Mouse (Mus musculus): Measurements from ENCODE around the gene Smarcc1. TPM values are rescaled to one million over a fixed set of nuclear protein-coding genes. Genes with fewer than 3 reads are reported as not detected.
"Not testable (repeated sequence)": the region's sequence is repeated elsewhere in the genome, so short reads cannot be mapped to it uniquely, and the experiment has no call there.

The Smarcc1 gene
- polyA plus RNA-seq (2016; fragmentation: Nextera tagmentation; extraction: Ambion mirVana) = 172 and 185 TPM in 2 replicates

- peak; percentile 97 for ATAC-seq (ENCODE audit: low FRiP score, low read depth)
- peaks cover 20% of the 10 kb centered on the region for H3K36me3 ChIP-seq
- peak within 1 kb of the TSS; percentile 81 for H3K4me2 ChIP-seq (replicated peaks)
- H3K27ac ChIP-seq = peak within 1 kb of the TSS; percentile 95
- H3K4me3 ChIP-seq = peak within 1 kb of the TSS; percentile 84
- WGBS = under 1% methylated on average over 79 of the region's 79 CpGs
- H3K9me3 ChIP-seq = no peaks in the 10 kb centered on the region
- peaks cover 14% of the 10 kb centered on the region for H3K4me1 ChIP-seq
- H3K9ac ChIP-seq = peak within 1 kb of the TSS; percentile 94
- H3K27me3 ChIP-seq (replicated peaks) = no peaks in the 10 kb centered on the region
These were observed at the start of gene Smarcc1 for GRCm38 (mm10) chr9:110116977-110117778. Gene Smarcc1, plus strand, starts transcription at chr9:110117708.

- Histone ChIP-seq H3K9ac (no peak overlapping the region), H3K4me1 (no peaks in the 10 kb centered on the region), H3K27ac (no peak overlapping the region), H3K36me3 (peaks cover 78% of the 10 kb centered on the region), H3K4me3 (no peak overlapping the region), H3K9me3 (no peaks in the 10 kb centered on the region), H3K4me2 (replicated peaks) (no peak overlapping the region), H3K27me3 (replicated peaks) (no peaks in the 10 kb centered on the region)
- ATAC-seq (ENCODE audit: low FRiP score, low read depth) = no peak
- WGBS = 88% methylated on average over 6 of the region's 6 CpGs
These were observed 48.8 kb upstream of the Smarcc1 start for GRCm38 (mm10) chr9:110068745-110069144.

DNA sequence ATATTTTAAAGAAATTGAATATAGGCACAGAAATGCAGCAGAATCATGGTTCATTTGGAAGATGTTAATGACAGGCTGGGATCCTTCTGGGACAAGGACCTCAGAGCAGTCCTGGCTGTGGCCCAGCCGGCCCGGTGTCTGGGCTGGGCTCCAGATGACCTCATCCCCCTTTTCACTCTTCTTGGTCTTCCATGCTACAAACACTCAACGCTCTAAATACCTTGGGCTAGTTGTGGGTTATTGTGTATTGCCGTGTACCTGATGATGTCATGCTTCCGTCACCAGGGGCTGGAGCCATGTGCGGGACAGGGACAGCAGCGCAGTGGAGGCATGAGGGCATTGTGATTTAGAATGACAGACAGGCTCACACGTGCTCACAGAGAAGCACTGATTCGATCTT, 47.1 kb upstream of the Smarcc1 start:
- Histone ChIP-seq H3K36me3 (peaks cover 82% of the 10 kb centered on the region), H3K27ac (no peak overlapping the region), H3K27me3 (replicated peaks) (no peaks in the 10 kb centered on the region), H3K4me1 (no peaks in the 10 kb centered on the region), H3K9me3 (no peaks in the 10 kb centered on the region), H3K9ac (no peak overlapping the region), H3K4me3 (no peak overlapping the region), H3K4me2 (replicated peaks) (no peak overlapping the region)
- 85% methylated on average over 9 of the region's 9 CpGs for WGBS
- no peak for ATAC-seq (ENCODE audit: low FRiP score, low read depth)

DNA sequence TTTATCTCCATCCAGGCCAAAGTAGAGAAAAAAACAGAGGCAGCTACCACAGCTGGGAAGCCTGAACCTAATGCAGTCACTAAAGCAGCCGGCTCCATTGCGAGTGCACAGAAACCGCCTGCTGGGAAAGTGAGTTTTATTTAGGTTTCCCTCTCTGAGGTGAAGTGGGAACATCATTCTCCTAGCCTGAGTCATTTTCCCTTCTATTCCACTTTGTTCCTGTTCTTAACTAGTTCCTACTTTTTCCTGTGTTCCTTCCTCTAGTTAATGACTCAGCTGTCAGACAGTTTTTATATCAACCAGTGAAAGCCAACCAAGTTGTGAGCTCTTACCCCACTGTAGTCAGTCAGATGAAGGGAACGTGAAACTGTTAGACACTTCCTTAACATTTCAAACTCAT, 46.5 kb upstream of the Smarcc1 start:
- no peak overlapping the region for H3K4me3 ChIP-seq
- H3K27ac ChIP-seq = no peak overlapping the region
- no peaks in the 10 kb centered on the region for H3K4me1 ChIP-seq
- no peaks in the 10 kb centered on the region for H3K9me3 ChIP-seq
- 90% methylated on average over 4 of the region's 4 CpGs for WGBS
- no peak overlapping the region for H3K9ac ChIP-seq
- H3K27me3 ChIP-seq (replicated peaks) = no peaks in the 10 kb centered on the region
- ATAC-seq (ENCODE audit: low FRiP score, low read depth) = no peak
- peaks cover 86% of the 10 kb centered on the region for H3K36me3 ChIP-seq
- H3K4me2 ChIP-seq (replicated peaks) = no peak overlapping the region

GRCm38 (mm10) chr9:110071843-110072242, 45.7 kb upstream of the Smarcc1 start:
- H3K9me3 ChIP-seq = no peaks in the 10 kb centered on the region
- WGBS = 3% methylated on average over 1 of the region's 1 CpGs
- no peak overlapping the region for H3K27ac ChIP-seq
- H3K27me3 ChIP-seq (replicated peaks) = no peaks in the 10 kb centered on the region
- H3K4me3 ChIP-seq = no peak overlapping the region
- no peaks in the 10 kb centered on the region for H3K4me1 ChIP-seq
- peaks cover 81% of the 10 kb centered on the region for H3K36me3 ChIP-seq
- ATAC-seq (ENCODE audit: low FRiP score, low read depth) = peak; percentile 53; the same call in 1 of the 2 replicates
- no peak overlapping the region for H3K4me2 ChIP-seq (replicated peaks)
- no peak overlapping the region for H3K9ac ChIP-seq

DNA sequence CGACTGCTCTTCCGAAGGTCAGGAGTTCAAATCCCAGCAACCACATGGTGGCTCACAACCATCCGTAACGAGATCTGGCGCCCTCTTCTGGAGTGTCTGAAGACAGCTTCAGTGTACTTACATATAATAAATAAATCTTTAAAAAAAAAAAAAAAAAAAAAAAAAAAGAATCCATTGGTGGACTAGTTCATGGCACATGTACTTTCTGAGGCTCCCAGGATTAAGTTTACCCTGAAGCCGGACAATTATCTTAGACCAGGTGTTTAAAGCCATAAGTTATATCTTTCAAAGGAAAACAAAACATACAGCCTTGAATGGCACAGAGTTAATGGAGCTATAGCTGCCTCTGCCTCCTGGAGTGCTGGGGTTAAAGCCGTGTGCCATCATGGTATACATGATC, 41.0 kb upstream of the Smarcc1 start:
- WGBS = 69% methylated on average over 6 of the region's 7 CpGs
- not testable (repeated sequence) for ATAC-seq (ENCODE audit: low FRiP score, low read depth); H3K4me2 ChIP-seq (replicated peaks); H3K27me3 ChIP-seq (replicated peaks); H3K4me3 ChIP-seq; H3K27ac ChIP-seq; H3K9me3 ChIP-seq; H3K4me1 ChIP-seq; H3K9ac ChIP-seq
- peaks cover 75% of the 10 kb centered on the region for H3K36me3 ChIP-seq

GRCm38 (mm10) chr9:110081066-110081465, 36.4 kb upstream of the Smarcc1 start:
- peaks cover 83% of the 10 kb centered on the region for H3K36me3 ChIP-seq
- H3K27me3 ChIP-seq (replicated peaks) = no peaks in the 10 kb centered on the region
- no peaks in the 10 kb centered on the region for H3K9me3 ChIP-seq
- H3K9ac ChIP-seq = no peak overlapping the region
- no peak overlapping the region for H3K4me2 ChIP-seq (replicated peaks)
- H3K27ac ChIP-seq = no peak overlapping the region
- no peaks in the 10 kb centered on the region for H3K4me1 ChIP-seq
- no peak overlapping the region for H3K4me3 ChIP-seq
- WGBS = 60% methylated on average over 3 of the region's 3 CpGs
- no peak for ATAC-seq (ENCODE audit: low FRiP score, low read depth)

DNA sequence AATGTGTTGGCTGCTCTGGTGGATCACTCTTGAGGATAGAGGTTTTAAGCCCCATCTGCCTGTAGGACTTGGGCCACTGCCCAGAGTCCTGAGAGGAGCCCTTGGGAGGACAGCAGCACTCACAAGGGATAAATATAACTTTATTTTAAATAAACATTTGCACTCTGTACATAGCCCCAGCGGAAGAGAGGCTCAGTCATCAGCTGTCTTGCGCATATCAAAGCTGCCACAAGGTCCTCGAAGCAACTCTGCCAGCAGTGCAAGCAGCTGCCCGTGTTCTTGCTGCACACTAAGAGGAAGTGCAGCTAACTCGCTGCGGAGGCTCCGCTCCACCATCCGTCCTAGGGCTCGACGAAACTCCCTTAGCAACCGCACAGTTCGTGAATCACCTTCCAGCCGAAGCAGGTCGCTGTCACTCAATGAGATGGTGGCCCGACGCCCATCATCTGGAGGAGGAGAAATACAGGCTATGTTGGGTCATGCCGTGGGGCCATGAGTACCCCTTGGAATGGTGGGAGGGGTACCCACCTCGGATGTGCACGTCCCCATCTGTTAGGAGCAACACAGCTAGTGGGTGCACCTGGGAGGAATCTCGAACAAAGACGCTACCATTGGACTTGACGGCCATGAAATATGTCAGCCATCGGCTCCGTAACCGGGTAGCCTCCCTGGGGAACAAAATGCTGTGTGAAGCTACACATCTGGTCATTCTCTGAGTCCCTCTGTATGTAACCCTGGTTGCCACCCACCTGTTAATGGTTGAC, 33.1 kb upstream of the Smarcc1 start:
- no peaks in the 10 kb centered on the region for H3K27me3 ChIP-seq (replicated peaks)
- no peak overlapping the region for H3K4me3 ChIP-seq
- H3K9me3 ChIP-seq = no peaks in the 10 kb centered on the region
- peaks cover 95% of the 10 kb centered on the region for H3K36me3 ChIP-seq
- peak; percentile 15; the same call in 1 of the 2 replicates for ATAC-seq (ENCODE audit: low FRiP score, low read depth)
- H3K27ac ChIP-seq = no peak overlapping the region
- 86% methylated on average over 25 of the region's 25 CpGs for WGBS
- H3K4me1 ChIP-seq = no peaks in the 10 kb centered on the region
- H3K4me2 ChIP-seq (replicated peaks) = no peak overlapping the region
- no peak overlapping the region for H3K9ac ChIP-seq

DNA sequence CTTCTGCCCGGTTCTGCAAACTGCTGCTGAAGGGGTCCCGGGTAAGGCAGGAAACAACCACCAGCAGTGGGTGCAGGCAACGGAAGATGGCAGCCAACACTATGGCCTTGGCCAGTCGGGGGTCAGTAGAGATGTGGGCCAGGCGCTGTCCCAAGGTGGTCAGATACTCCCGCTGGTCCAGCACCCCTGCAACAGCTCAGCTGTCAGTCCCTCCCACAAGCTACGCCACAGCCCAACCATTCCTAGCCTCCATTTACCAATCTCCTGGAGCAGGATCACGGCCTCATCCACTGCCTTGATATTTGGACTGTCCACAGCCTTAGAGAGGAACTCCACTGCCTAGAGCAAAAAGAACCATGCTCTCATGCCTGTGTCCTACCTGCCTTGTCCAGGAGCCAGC, 31.8 kb upstream of the Smarcc1 start:
- WGBS = 93% methylated on average over 8 of the region's 8 CpGs
- Histone ChIP-seq H3K4me1 (no peaks in the 10 kb centered on the region), H3K9me3 (no peaks in the 10 kb centered on the region), H3K4me3 (no peak overlapping the region), H3K27me3 (replicated peaks) (no peaks in the 10 kb centered on the region), H3K27ac (0 out of 2 replicates have a peak overlapping the region, but pooled peaks have one; percentile 20), H3K4me2 (replicated peaks) (no peak overlapping the region), H3K36me3 (peaks cover 94% of the 10 kb centered on the region), H3K9ac (no peak overlapping the region)
- no peak for ATAC-seq (ENCODE audit: low FRiP score, low read depth)

DNA sequence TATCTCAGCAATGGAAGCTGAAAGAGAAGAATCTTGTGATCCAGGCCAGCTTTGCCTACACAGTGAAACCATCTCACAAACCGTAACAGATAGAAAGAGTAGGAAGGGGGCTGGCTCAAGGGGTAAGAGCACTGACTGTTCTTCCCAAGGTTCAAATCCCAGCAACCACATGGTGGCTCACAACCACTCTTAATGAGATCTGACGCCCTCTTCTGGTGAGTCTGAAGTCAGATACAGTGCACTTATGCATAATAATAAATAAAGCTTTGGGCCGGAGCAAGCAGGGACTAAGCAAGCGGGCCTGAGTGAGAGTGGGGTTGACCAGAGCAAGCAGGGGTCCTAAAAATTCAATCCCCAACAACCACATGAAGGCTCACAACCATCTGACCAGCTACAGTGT, 24.2 kb upstream of the Smarcc1 start:
- no peak overlapping the region for H3K4me2 ChIP-seq (replicated peaks)
- no peak overlapping the region for H3K4me3 ChIP-seq
- H3K36me3 ChIP-seq = peaks cover 91% of the 10 kb centered on the region
- H3K27me3 ChIP-seq (replicated peaks) = no peaks in the 10 kb centered on the region
- H3K27ac ChIP-seq = no peak overlapping the region
- 88% methylated on average over 4 of the region's 4 CpGs for WGBS
- H3K9me3 ChIP-seq = no peaks in the 10 kb centered on the region
- ATAC-seq (ENCODE audit: low FRiP score, low read depth) = no peak
- H3K9ac ChIP-seq = no peak overlapping the region
- no peaks in the 10 kb centered on the region for H3K4me1 ChIP-seq

GRCm38 (mm10) chr9:110094761-110095160, 22.7 kb upstream of the Smarcc1 start:
- Histone ChIP-seq H3K36me3 (peaks cover 93% of the 10 kb centered on the region), H3K9me3 (no peaks in the 10 kb centered on the region), H3K27ac (no peak overlapping the region), H3K4me1 (no peaks in the 10 kb centered on the region), H3K4me2 (replicated peaks) (no peak overlapping the region), H3K4me3 (no peak overlapping the region), H3K9ac (no peak overlapping the region), H3K27me3 (replicated peaks) (no peaks in the 10 kb centered on the region)
- WGBS = 95% methylated on average over 4 of the region's 4 CpGs
- no peak for ATAC-seq (ENCODE audit: low FRiP score, low read depth)

- no peak for ATAC-seq (ENCODE audit: low FRiP score, low read depth)
- no peak overlapping the region for H3K4me2 ChIP-seq (replicated peaks)
- H3K9me3 ChIP-seq = no peaks in the 10 kb centered on the region
- no peak overlapping the region for H3K4me3 ChIP-seq
- no peak overlapping the region for H3K9ac ChIP-seq
- H3K27me3 ChIP-seq (replicated peaks) = no peaks in the 10 kb centered on the region
- H3K4me1 ChIP-seq = peaks cover 7% of the 10 kb centered on the region; the same call in 1 of the 2 replicates
- peaks cover 75% of the 10 kb centered on the region for H3K36me3 ChIP-seq
- H3K27ac ChIP-seq = no peak overlapping the region
- WGBS = 86% methylated on average over 3 of the region's 3 CpGs
These were observed 19.7 kb upstream of the Smarcc1 start for GRCm38 (mm10) chr9:110097791-110098190.
